Mouse (Mus musculus): ENCODE measurements around the gene Pgf. TPM values are rescaled to one million over a fixed set of nuclear protein-coding genes. Genes with fewer than 3 reads are reported as not detected.

Pgf gene
- total RNA-seq, 2 experiments from 2014 or later, result 5.2 to 6.6 TPM

DNA sequence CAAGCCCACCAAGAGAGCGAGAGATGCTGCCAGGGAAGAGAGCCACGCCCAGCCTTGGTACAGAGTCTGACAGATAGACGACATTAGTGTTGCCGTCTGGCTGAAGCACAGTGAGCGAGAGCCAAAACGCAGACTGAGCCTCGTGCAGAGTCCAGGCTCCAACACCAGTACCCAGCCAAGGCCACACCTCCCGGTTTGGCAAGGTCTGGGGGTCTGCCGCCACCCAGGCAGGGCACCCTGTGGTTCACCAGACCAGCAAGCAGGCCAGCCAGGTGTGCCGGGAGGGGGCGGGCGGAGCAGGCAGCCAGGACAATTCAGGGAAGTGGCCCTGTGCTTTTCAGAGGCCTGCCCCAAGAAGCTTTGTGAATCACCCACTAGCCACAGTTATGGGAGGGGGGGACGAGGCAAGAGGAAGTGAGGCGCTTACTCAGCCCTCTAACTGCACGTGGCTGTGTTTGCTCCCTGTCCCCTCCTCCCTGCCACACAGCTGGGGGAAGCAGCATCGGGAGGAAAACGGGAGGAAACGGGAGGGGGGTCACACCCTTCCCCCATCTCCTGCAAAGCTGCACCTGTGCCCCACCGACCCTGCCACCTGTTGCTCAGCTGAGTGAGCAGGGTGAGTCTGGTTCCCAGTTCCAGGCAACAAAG lies 15.0 kb upstream of the Pgf start:
- no peak for DNase-seq (ENCODE audit: low spot score in 2 of 2)

DNA sequence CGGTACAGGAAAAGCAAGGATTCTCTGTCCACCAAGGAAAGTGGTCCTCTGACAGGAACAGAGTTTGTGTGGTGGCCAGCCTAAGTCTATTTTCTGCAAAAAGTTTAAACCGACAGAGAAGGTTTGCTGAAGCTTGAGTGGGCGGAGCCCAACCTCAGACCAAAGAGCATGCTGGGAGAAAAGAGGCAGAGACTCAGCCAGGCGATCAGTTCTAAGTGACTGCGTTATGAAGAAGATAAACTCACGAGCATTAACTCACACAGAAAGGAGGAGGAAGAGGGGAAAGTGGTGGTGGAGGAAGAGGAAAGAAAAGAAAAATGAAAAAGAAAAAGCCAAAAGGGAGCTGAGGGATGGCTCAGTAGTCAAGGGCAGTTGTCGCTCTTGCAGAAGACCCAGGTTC lies 12.7 kb upstream of the Pgf start:
- no peak for DNase-seq (ENCODE audit: low spot score in 2 of 2)

DNA sequence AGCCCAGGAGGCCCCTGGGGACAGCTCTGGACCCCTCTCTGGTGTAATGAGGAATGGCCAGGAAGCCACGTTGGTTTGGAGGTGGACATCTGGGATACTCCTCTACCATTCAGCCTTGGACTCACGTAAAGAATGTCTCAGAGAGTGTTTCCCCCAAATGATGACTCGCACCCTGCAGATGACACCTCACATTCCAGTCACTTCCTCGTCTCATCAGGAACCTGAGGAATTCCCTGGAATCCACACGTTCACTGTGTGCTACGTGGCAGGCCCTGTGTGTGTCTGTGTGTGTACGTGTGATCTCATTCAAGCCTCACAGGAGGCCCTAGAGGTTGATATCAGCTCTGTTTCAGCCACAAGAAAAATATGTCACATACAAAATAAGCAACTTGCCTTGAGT lies 8.8 kb upstream of the Pgf start:
- no peak for DNase-seq (ENCODE audit: low spot score in 2 of 2)

DNA sequence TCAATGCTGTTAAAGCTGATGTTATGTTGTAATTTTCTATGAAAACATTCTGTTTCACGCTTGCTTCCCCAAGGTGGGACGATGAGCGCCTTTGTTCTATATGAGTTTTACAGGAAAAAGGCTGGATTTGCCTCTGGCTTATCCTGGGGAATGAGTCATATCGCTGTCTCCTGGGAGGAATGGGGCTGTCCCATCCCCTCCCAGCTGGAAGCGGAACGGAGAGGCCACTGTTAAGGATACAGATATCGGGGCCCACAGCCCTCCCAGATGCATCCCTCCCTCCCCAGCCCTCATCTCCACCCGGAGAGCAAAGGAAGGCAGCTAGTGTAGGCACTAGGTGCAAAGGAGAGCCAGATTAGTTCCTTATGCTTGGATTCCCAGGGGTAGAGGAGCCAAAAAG lies 8.2 kb upstream of the Pgf start:
- no peak for DNase-seq (ENCODE audit: low spot score in 2 of 2)

GRCm38 (mm10) chr12:85184118-85184517 lies 6.5 kb upstream of the Pgf start:
- DNase-seq (ENCODE audit: low spot score in 2 of 2), result no peak

DNA sequence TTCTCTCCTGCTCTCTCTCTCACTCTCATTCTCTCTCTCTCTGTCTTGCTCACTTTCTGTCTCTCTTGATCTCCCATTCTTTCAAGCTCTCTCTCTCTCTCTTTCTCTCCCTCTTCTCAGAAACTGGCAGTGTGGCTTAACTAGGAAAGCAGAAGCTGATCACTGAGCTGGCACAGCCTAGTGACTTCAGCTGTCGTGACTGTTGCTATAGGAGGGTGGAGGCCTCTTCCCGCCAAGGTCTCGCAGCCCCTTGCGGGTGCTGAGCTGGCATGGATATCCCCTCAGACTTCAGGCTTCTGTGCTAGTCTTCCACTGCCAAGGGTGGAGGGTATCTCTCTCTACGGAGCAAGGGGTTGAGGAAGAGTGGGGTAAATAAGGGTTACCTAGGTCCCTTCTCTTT lies 5.3 kb upstream of the Pgf start:
- no peak for DNase-seq (ENCODE audit: low spot score in 2 of 2)

GRCm38 (mm10) chr12:85182345-85182643 lies 4.7 kb upstream of the Pgf start:
- DNase-seq (ENCODE audit: low spot score in 2 of 2), result no peak

DNA sequence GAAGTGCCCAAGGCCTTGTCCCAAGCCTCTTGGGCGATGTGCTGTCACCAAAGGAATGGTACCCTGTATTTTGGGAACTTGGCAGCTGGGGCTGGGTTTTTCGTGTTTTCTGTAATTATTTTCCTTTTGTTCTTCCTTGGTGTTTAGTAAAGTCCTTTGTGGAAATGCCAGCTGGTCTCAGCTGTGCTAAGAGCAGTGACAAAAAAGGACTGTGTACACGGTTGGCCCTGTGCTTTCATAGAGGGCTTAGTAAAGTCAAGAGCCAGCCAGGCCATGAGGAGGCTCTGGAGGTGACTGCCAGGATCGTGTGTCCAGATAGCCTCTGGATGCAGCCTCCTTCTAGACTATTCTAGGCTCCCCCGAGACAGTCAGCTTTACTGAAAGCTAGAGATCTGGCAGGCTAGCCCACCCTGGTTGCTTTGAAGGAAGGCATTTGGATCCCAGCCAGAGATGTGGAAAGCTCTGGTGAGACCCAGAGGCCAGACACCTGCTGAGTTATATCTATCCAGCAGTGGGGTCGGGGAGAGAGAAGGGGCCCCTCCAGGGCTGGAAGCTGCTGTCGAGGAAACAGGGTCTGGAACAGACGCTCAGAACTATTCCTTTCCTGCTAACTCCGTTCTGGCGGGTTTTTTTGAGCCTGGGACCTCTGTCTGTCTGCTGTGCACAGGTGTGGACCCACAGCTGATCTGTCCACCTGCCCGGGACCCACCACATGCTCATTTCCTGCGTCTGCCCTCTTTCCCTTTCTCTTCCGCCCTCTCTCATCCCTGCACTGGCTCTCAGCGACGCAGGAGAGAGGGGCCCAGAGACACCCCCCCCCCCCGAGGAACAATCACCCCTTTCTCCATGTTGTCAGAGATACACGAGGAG lies 4.1 kb upstream of the Pgf start:
- no peak for DNase-seq (ENCODE audit: low spot score in 2 of 2)

GRCm38 (mm10) chr12:85178294-85178693 lies 704 bp upstream of the Pgf start:
- DNase-seq (ENCODE audit: low spot score in 2 of 2), result no peak

GRCm38 (mm10) chr12:85176846-85177523 lies 605 bp downstream of the Pgf start:
- no peak for DNase-seq (ENCODE audit: low spot score in 2 of 2)

- peak in 1 of 2 experiments; percentile 41 for DNase-seq (ENCODE audit: low spot score in 2 of 2)
These were observed 1.4 kb downstream of the Pgf start for GRCm38 (mm10) chr12:85175926-85176845.

DNA sequence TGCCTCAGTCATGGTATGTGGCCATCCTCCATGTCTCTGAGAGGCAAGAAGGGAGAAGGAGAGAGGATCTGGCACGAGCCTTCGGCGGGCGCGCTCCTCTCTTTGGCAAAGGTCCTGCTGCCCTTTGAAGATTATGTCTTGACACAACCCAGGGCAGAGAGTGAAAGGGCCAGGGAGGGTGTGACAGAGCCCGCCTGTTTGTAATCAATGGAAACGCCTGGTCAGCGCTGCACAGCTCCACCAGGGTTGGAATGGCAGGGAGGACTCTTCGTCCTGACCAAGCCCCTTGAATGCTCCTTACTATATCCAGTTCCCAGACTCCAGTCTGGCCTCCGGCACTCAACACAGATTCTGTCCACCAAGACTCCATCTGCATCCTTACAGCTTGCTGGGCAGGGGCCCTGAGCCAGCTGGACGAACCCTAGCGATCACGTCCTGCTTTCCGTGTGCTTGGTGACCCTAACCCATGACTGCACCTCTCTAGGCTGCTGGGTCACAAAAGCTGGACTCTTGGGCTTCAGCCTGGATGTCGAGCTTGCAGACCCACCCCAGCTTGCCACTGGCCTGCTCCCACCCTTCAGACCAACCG lies 2.4 kb downstream of the Pgf start:
- no peak for DNase-seq (ENCODE audit: low spot score in 2 of 2)

DNA sequence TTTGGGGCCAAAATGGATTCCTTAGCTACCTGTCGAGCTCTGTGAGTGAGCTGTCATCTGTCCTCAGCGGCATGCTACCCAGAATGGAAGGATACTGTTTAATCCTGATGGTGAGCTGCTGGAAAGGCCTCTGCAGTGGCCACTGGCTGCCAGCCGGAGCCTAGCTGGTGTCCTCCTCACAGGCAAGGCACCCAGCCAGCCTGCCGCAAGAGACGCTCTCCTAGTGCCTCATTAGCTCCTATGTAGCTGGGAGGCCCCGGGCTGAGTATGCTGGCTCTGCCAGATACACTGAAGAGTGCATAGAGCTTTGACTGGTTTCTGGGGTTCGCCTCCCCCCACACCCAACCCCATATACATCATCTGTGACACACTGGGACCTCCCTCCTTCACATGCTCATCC lies 3.6 kb downstream of the Pgf start:
- DNase-seq (ENCODE audit: low spot score in 2 of 2), result no peak

DNA sequence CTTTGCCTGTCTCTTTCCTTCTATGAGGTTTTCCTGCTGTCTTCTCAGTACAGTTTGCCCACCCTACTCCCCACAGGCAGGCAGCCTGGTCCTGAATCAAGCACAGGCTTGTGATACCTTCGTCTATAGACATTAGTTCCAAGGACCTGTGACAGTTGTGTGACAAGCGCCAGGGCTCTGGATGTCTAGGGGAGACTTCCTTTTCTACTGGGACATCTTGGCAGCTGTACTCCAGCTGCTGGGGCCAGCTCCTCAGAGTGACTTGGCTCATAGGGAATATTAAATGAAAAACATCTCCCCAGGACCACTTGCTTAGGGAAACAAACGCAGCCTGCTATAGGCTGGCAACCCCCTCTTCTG lies 6.7 kb downstream of the Pgf start:
- DNase-seq (ENCODE audit: low spot score in 2 of 2), result no peak

- DNase-seq (ENCODE audit: low spot score in 2 of 2), result peak in 1 of 2 experiments; percentile 57
These were observed 7.2 kb downstream of the Pgf start for GRCm38 (mm10) chr12:85170284-85170947.

GRCm38 (mm10) chr12:85169877-85170276 lies 7.7 kb downstream of the Pgf start:
- DNase-seq (ENCODE audit: low spot score in 2 of 2), result no peak

GRCm38 (mm10) chr12:85169117-85169858 lies 8.3 kb downstream of the Pgf start:
- DNase-seq (ENCODE audit: low spot score in 2 of 2), result peak; percentile 83 to 84

- DNase-seq (ENCODE audit: low spot score in 2 of 2), result no peak
These were observed 11.0 kb downstream of the Pgf start for GRCm38 (mm10) chr12:85166631-85167030.

GRCm38 (mm10) chr12:85164996-85165395 lies 12.6 kb downstream of the Pgf start:
- no peak for DNase-seq (ENCODE audit: low spot score in 2 of 2)

- DNase-seq (ENCODE audit: low spot score in 2 of 2), result no peak
These were observed 18.0 kb downstream of the Pgf start for GRCm38 (mm10) chr12:85159592-85159991.

Measured in layer of hippocampus, postnatal 14 days (tissue).